Mouse (Mus musculus) ES-E14 (cell line): Measurements from ENCODE around the gene Camsap1. TPM values are rescaled to one million over a fixed set of nuclear protein-coding genes. Genes with fewer than 3 reads are reported as not detected.

Experiments
- DNase-seq: peaks from one replicate; pipeline ENCODE4 v3.0.0-alpha.2; 2013; ENCODE audit warnings: low read depth, low spot score
- H3K27ac ChIP-seq: 2 replicates; pipeline ENCODE4 v1.5.1; 2012; ENCODE audit warnings: low read depth, mild to moderate bottlenecking, low read length, moderate library complexity, mixed read lengths; ENCODE audit not compliant: poor library complexity, insufficient read depth, severe bottlenecking
- H3K36me3 ChIP-seq: 2 replicates; pipeline ENCODE4 v1.6.1; 2012; ENCODE audit warnings: mild to moderate bottlenecking, low read length, moderate library complexity, mixed read lengths; ENCODE audit not compliant: control insufficient read depth, poor library complexity, insufficient read depth, severe bottlenecking
- H3K4me1 ChIP-seq, 2 experiments: fragments of 150-350 bp in 1 of 2; sonication (generic) in 1 of 2; 2 replicates each; pipeline ENCODE4 v1.6.1; 2012; ENCODE audit warnings: low read length in 2 of 2, mild to moderate bottlenecking in 1 of 2, mixed read lengths in 1 of 2; ENCODE audit not compliant: control insufficient read depth in 2 of 2, insufficient read depth in 2 of 2, poor library complexity in 1 of 2
- H3K4me3 ChIP-seq, 2 experiments: fragments of 150-350 bp in 1 of 2; sonication (generic) in 1 of 2; 2 replicates each; pipeline ENCODE4 v1.5.1; 2012; ENCODE audit warnings: low read length in 2 of 2, low read depth in 1 of 2, mild to moderate bottlenecking in 1 of 2, mixed read lengths in 1 of 2; ENCODE audit not compliant: insufficient read depth in 1 of 2, poor library complexity in 1 of 2, severe bottlenecking in 1 of 2
- H3K9ac ChIP-seq: 2 replicates; pipeline ENCODE4 v1.6.1; 2012; ENCODE audit warnings: low read depth, mild to moderate bottlenecking, low read length, mixed read lengths; ENCODE audit not compliant: poor library complexity, insufficient read depth, severe bottlenecking
- H3K9me3 ChIP-seq: fragments of 150-350 bp; sonication (generic); 2 replicates; pipeline ENCODE4 v1.6.1; 2012; ENCODE audit warnings: low read depth, mild to moderate bottlenecking, low read length; ENCODE audit not compliant: control insufficient read depth, insufficient read depth
- CHD2 ChIP-seq: IDR thresholded peaks from 2 replicates; pipeline ENCODE4 v1.6.1; 2014; ENCODE audit warnings: mild to moderate bottlenecking, low read depth, low read length, inconsistent platforms
- HCFC1 ChIP-seq: IDR thresholded peaks from 2 replicates; pipeline ENCODE4 v1.6.1; 2012; ENCODE audit warnings: low read length, inconsistent platforms, borderline replicate concordance; ENCODE audit not compliant: insufficient read depth
- MAFK ChIP-seq: IDR thresholded peaks from 2 replicates; pipeline ENCODE4 v1.6.1; 2014; ENCODE audit warnings: mild to moderate bottlenecking, low read depth, low read length, inconsistent platforms; ENCODE audit not compliant: insufficient read depth
- ZC3H11A ChIP-seq: IDR thresholded peaks from 2 replicates; pipeline ENCODE4 v1.6.1; 2012; ENCODE audit warnings: low read depth, mild to moderate bottlenecking, inconsistent platforms, low read length, borderline replicate concordance
- ZNF384 ChIP-seq: IDR thresholded peaks from 2 replicates; pipeline ENCODE4 v1.6.1; 2012; ENCODE audit warnings: low read depth, low read length, inconsistent platforms
- in situ Hi-C, 2 experiments: fragments of 600-800 bp; cut with MboI; formaldehyde crosslinking; loops; one replicate each; pipeline ENCODE4 v1.15.1; 2025; ENCODE audit warnings: low sequenced_read_pairs in 2 of 2, inconsistent platforms in 1 of 2; ENCODE audit not compliant: unreplicated experiment in 2 of 2
- total RNA-seq: library from RNA; depleted of rRNA; stranded (reverse); fragments of 300-350 nt; gene quantifications from 2 replicates; pipeline ENCODE4 v1.2.3, GENCODE M21; 2012

Camsap1 gene
- total RNA-seq, 1 experiment, result 39.7 TPM

GRCm38 (mm10) chr2:25924934-25925333 is 58.1 kb downstream of the Camsap1 start:
- H3K4me3 ChIP-seq, result no peak overlapping the region
- DNase-seq, result no peak
- peaks cover 13% of the 10 kb centered on the region for H3K36me3 ChIP-seq
- H3K27ac ChIP-seq, result no peak overlapping the region
- H3K4me1 ChIP-seq, result no peaks in the 10 kb centered on the region; a peak in 1 of 4 replicates
- H3K9me3 ChIP-seq, result no peaks in the 10 kb centered on the region
- in situ Hi-C loops, result loop anchor here in 1 of 2 experiments (10.0 kb wide), 1 partner anchor 90 kb away; no protein-coding TSS in a partner anchor
- TF ChIP-seq ZNF384 (no peak), HCFC1 (no peak), ZC3H11A (no peak), CHD2 (no peak), MAFK (no peak)
- no peak overlapping the region for H3K9ac ChIP-seq

DNA sequence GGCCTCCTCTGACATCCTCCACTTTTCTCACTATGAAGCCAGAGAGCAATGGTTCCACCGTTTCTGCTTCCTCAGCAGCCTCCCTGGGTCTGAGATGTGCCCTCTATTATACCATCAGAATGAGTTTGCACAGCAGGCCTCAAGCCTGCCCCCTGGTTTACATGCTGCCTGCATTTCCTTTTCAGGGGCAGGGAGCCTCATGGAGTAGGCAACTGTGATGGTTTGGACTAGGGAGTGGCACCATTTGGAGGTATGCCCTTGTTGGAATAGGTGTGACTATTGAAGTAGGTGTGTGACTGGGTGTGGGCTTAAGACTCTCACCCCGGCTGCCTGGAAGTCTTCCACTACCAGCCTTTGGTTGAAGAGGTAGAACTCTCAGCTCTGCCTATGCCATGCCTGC is 59.3 kb downstream of the Camsap1 start:
- H3K27ac ChIP-seq, result no peak overlapping the region
- DNase-seq, result no peak
- H3K9me3 ChIP-seq, result no peaks in the 10 kb centered on the region
- no peak overlapping the region for H3K4me3 ChIP-seq
- no peaks in the 10 kb centered on the region; a peak in 1 of 4 replicates for H3K4me1 ChIP-seq
- no peak for TF ChIP-seq MAFK
- TF ChIP-seq ZC3H11A, result no peak
- TF ChIP-seq CHD2, result no peak
- no peak for TF ChIP-seq ZNF384
- no peak for TF ChIP-seq HCFC1
- peaks cover 6% of the 10 kb centered on the region; the same call in 1 of the 2 replicates for H3K36me3 ChIP-seq
- in situ Hi-C loops, result loop anchor here in 1 of 2 experiments (10.0 kb wide), 1 partner anchor 89 kb away; no protein-coding TSS in a partner anchor
- no peak overlapping the region for H3K9ac ChIP-seq

GRCm38 (mm10) chr2:25919972-25920371 is 63.1 kb downstream of the Camsap1 start:
- no peak for DNase-seq
- no peaks in the 10 kb centered on the region for H3K9me3 ChIP-seq
- in situ Hi-C loops, result loop anchor here in 1 of 2 experiments (10.0 kb wide), 1 partner anchor 85 kb away; no protein-coding TSS in a partner anchor
- no peak overlapping the region for H3K9ac ChIP-seq
- no peaks in the 10 kb centered on the region; the same call in 1 of the 2 replicates for H3K36me3 ChIP-seq
- no peak overlapping the region for H3K27ac ChIP-seq
- H3K4me1 ChIP-seq, result no peaks in the 10 kb centered on the region; a peak in 1 of 4 replicates
- TF ChIP-seq ZC3H11A (no peak), ZNF384 (no peak), HCFC1 (no peak), MAFK (no peak), CHD2 (no peak)
- H3K4me3 ChIP-seq, result no peak overlapping the region

DNA sequence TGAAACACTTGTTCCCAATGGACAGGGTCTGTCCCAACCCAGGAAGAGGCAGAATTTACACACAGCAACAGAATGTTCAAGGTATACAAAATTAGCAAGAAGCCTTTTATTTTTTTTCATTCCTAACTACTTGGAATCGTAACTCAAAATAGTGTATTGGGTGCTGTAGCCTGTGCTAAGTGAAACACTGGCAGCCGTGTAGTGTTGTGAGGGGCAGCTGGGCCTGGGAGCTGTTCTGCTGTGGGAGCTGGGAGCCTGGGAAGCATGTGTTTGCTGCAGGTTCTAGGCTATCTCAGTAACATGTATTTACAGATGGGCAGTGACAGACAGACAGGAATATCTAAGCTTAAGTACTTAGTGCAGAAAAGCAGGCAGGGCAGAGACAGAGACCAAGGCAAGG is 64.7 kb downstream of the Camsap1 start:
- H3K27ac ChIP-seq, result no peak overlapping the region
- no peaks in the 10 kb centered on the region for H3K4me1 ChIP-seq
- no peak for DNase-seq
- no peak overlapping the region for H3K9ac ChIP-seq
- in situ Hi-C loops, result no loop called here
- no peaks in the 10 kb centered on the region for H3K9me3 ChIP-seq
- no peak overlapping the region for H3K4me3 ChIP-seq
- TF ChIP-seq MAFK (no peak), HCFC1 (no peak), CHD2 (no peak), ZC3H11A (no peak), ZNF384 (no peak)
- H3K36me3 ChIP-seq, result no peaks in the 10 kb centered on the region

DNA sequence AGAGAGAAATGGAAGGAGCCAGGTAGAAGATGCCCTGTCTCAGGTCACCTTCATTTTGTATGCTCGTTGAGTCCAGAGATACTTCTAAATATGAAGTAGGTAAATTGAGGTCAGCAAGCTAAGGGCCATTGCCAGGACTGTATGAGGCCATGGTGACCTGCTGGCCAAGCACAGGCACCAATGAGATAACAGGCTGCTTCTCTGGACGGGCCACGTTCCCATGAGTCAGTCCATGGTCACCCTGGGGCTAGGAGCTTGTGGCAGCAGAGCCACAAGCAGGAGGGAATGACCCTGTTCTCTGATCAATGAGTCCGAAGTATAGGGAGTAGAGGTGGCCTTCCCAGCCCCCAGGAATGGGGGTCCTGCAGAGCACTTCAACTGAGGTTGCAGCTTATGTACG is 68.3 kb downstream of the Camsap1 start:
- in situ Hi-C loops, result no loop called here
- DNase-seq, result no peak
- no peak overlapping the region for H3K4me3 ChIP-seq
- TF ChIP-seq CHD2, result no peak
- no peaks in the 10 kb centered on the region for H3K9me3 ChIP-seq
- H3K9ac ChIP-seq, result no peak overlapping the region
- no peaks in the 10 kb centered on the region for H3K4me1 ChIP-seq
- H3K36me3 ChIP-seq, result no peaks in the 10 kb centered on the region
- H3K27ac ChIP-seq, result no peak overlapping the region
